Mouse (Mus musculus) cortical plate, adult 2 months (tissue): ENCODE results near the gene Akap8.

Source experiments
- CTCF ChIP-seq: fragments of 200-500 bp; IDR thresholded peaks from 2 replicates; pipeline ENCODE4 v1.5.1; 2011; ENCODE audit warnings: mild to moderate bottlenecking, control low read depth, low read length; ENCODE audit not compliant: insufficient read depth; ENCODE audit errors: extremely low read depth
- POLR2A ChIP-seq: fragments of 200-500 bp; IDR thresholded peaks from 2 replicates; pipeline ENCODE4 v1.6.1; 2011; ENCODE audit warnings: mild to moderate bottlenecking, low read length, control low read depth; ENCODE audit not compliant: insufficient read depth; ENCODE audit errors: extremely low read depth

GRCm38 (mm10) chr17:32335869-32336268, 14.8 kb upstream of the Akap8 start:
- TF ChIP-seq CTCF (no peak), POLR2A (no peak)
